Mouse (Mus musculus): ENCODE data around the gene Ten1. TPM values are rescaled to one million over a fixed set of nuclear protein-coding genes. Genes with fewer than 3 reads are reported as not detected.

The Ten1 gene
- 37.4 TPM for total RNA-seq (2023)

DNA sequence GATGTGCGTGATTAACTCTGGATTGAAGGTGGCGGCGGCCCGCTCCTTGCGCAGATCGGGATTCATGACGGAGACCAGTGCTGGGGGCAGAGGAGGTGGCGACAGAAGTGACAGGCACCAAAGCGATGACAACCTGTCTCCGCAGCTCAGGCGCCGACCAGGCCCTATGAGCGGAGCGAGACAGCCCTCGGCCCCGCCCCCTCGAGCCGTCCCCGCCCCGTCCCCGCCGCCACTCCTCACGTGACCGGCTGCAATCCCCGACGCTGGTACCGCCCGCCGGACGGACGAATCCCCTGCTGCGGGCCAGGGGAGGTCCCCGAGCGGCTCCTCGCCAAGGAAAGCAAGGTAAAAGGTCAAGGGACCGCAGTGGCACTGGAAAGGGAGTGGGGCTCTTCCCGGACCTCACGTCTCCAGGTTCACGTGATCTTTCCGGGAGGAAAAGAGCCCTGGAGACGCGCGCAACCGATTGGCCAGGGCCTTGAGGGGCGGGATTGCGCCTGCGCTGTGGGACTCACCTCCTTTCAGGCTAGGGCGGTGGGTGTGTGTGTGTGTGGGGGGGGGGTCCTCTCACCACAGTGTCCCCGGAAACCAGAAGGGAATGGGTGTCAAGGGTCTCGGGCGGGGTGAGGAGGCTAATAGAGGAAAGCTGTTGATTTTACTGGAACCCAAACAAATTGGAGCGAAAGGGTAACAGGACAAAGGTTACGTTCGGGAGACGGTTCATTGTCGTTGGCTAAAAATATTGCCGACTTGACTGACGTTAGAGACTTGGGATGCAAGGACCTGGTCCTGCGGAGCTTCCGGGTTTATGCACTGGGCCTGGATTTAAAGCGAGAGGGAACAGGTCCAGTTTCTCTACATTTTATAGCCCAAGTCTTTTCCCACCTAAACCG, at the start of gene Ten1, which contains the start of gene Acox1:
Gene Ten1, plus strand, starts transcription at position 217 of the 893 bp plus-strand sequence.
Gene Acox1, minus strand, starts transcription at position 407 of the 893 bp plus-strand sequence.

GRCm38 (mm10) chr11:116167884-116168439, 30.7 kb upstream of the Ten1 start, which contains the start of gene Fbf1:
Fbf1 (minus strand) TSS chr11:116168166.

DNA sequence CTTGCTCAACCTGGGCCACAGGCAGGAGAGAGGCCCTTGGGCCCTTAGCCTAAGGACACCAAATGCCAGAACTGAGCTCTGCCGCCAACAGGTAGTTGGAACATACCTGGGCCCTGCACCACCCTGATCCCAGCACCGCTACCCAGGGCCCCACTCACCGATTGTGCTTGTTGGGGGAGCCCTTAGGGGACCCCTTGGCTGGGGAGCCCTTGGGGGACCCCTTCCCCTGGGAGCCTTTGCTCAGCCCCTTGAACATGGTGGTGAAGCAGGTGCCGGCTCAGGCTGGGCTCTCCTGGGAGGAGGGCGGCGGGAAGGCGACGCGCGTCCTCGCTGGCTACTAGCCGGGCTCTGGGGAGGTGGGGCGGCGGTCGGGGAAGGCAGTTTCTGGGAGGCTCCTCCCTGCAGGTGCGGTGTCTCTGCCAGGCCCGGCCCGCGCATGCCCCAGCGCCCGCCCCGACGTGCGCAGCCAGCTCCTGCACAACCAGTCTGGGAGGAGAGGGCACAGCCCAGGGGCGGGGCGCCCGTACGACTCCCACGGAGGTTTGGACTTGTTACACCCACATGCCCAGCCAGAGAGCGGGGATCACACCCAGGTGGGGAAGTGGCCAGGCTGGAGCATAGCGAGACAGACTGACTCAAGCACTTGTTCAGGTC, 39.2 kb downstream of the Ten1 start, which contains the start of gene Evpl:
Gene Evpl, minus strand, starts transcription at position 336 of the 654 bp plus-strand sequence.

Other genes starting within 250 kb of the Ten1 start
- not detected for gene Itgb4, start 224.1 kb upstream of the Ten1 start, total RNA-seq (2023)
- 21.6 TPM for gene Galk1, start 186.1 kb upstream of the Ten1 start, total RNA-seq (2023)
- gene H3f3b, start 170.9 kb upstream of the Ten1 start, total RNA-seq (2023): 1,697 TPM
- 80.3 TPM for gene Unk, start 168.5 kb upstream of the Ten1 start, total RNA-seq (2023)
- 83.7 TPM for gene Unc13d, start 120.9 kb upstream of the Ten1 start, total RNA-seq (2023)
- gene Wbp2, start 111.9 kb upstream of the Ten1 start, total RNA-seq (2023): 162 TPM
- gene Trim47, start 71.6 kb upstream of the Ten1 start, total RNA-seq (2023): 1.2 TPM
- gene Trim65, start 67.7 kb upstream of the Ten1 start, total RNA-seq (2023): 30.8 TPM
- 58.7 TPM for gene Mrpl38, start 60.0 kb upstream of the Ten1 start, total RNA-seq (2023)
- gene Fbf1, start 30.7 kb upstream of the Ten1 start, total RNA-seq (2023): 31.6 TPM
- 35.3 TPM for gene Acox1, start 190 bp downstream of the Ten1 start, total RNA-seq (2023)
- 0.21 TPM for gene Evpl, start 39.2 kb downstream of the Ten1 start, total RNA-seq (2023)
- gene Srp68, start 75.4 kb downstream of the Ten1 start, total RNA-seq (2023): 62.3 TPM
- not detected for gene Galr2, start 82.1 kb downstream of the Ten1 start, total RNA-seq (2023)
- 53.4 TPM for gene Exoc7, start 108.4 kb downstream of the Ten1 start, total RNA-seq (2023)
- gene Foxj1, start 136.5 kb downstream of the Ten1 start, total RNA-seq (2023): not detected
- gene Rnf157, start 214.2 kb downstream of the Ten1 start, total RNA-seq (2023): 10.5 TPM
- gene Ubald2, start 235.2 kb downstream of the Ten1 start, total RNA-seq (2023): 101 TPM

Measured in CD8-positive naive resting alpha-beta T cell, adult 57 days (primary cell).